Mouse (Mus musculus) thymus, postnatal 25 days (tissue): ENCODE measurements at regions not wholly inside any gene's neighbourhood (a gene's known extent, or its start where the extent isn't known, plus 50 kb on each side); places are given as distances from the start of the nearest gene placed in this dataset.

Experiments used
- DNase-seq: peaks from one replicate; pipeline ENCODE4 v3.0.0; 2022

DNA sequence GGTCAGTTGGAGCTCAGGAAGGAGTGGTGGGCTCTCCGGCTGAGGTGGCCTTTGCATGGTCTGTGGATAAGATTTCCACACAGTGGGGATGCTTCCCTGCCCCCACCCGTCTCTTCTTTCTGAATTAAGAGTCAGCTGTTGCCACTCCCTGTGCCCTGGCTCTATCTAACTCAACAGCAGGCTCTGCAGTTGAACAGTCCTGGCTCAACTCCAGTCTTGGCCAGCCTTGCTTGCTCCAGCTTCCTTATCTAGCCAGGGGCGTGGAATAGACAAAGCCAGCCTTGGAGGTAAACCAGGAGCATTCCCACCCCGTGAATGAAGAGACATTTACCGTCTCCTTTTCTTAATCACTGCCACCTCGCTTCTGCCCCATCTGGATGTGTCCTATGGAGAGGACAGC, 89.7 kb downstream of the Mn1 start:
- no peak for DNase-seq

DNA sequence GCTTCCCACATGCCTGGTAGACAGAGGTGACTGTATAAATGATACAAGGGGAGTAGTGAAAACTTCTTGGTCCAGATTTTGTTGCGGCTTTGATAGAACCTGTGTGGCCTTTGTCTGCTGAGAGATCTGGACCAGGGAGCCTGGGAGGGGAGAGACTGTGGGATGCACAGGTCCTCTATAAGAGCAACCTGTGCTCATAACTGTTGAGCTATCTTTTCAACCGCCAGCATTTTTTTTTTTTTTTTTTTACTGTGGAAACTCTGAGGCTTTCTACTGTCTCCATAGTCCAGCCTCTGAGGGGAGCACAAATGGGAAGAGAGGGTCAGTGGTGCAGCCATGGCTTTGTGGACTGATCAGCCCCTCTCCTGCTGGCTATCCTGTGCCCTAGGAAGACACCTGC, 90.2 kb downstream of the Mn1 start:
- no peak for DNase-seq

DNA sequence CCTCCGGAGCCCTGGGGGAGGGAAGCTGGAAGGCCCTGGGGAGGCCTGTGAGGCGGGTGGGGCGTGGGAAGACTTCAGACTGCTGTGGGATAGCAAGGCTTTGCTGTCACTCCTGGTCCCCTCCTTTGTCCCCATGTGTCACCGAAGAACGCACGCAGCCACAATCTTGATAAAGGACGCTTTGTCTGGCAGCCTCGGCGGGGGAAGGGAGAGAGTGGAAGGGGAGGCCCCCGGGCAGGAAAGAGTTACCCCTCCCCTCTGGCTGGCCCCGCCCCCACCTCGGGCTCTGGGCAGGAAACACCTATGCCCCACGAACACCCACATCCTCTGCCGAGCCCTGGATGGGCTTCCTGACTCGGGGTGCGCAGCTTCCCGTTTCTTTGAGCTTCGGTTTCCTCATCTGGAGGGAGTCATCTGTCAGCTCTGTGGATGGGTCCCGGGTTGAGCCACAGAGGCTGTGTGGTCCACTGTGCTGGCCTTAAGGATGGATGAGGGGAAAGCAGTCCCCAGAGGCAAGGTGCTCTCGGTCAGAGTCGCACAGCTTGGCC, 91.9 kb downstream of the Mn1 start:
- peak; percentile 97 for DNase-seq

DNA sequence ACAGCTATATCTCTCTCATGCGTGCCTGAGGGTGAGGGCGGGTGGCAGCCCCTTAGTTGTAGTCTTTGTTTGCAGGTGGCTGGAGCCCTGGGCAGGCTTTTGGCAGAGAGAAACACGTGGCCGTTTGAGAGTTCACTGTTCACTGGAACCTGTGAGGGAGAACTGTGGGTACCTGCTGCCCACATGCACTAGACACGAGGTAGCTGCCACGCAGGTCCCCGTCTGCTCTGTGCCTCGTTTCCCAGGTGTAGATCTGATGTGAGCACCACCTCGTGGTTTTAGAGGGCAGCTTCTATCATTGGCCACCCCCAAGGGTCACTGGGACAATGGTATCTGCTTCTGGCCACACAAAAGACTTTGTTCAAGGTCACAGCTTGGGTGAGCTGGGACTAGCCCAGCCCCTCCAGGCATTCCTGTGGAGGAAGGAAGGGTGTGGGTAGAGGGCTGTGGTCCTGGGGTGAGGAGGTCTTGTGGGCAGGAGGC, 92.5 kb downstream of the Mn1 start:
- no peak for DNase-seq

DNA sequence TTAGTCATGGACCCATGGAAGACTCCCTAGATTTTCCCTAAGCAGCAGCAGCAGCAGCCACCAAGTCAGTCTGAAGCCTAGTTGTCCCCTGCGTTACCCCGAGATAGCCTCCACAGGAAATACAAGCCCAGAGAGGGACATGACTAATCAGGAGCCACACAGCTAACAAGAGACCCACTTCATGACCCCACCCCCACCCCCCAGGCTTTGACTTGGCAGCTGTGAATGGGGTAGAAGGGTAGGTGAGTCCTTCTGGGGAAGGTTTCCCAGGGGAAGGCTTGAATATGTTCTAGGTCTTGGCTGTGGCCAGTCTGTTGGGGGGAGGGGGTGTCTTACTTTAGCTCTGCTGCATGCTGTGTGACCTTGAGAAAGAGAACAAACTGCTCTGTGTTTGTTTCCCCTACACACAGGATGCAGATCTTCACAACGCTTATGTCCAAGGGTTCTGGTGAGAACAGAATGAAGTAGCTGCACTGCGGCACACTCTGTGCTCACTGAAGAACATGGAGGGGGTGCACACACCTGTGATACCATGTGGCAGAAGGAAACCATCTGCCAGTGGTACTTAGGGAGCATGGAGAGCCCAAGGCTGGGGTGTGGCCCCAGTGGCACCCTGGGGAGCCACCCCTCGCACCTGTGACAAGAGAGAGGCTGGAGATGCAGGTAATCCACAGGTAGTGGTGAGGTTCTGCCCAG, 93.2 kb downstream of the Mn1 start:
- DNase-seq: peak; percentile 62

DNA sequence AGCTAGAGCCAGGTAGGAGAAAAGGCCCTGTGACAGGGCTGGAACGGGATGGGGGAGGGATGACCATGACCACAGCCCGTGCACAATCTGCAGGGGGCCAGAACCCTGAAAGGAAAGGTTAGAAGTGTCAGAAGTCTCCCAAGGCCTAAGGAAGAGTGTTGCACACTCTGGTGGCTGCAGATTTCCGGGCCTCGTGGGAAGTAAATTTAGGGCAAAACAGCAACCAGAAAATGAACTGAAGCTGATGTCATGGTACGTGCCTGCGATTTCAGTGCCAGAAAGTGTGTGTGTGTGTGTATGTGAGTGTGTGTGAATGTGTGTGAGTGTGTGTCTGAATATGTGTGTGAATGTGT, 93.7 kb downstream of the Mn1 start:
- peak; percentile 44 for DNase-seq

DNA sequence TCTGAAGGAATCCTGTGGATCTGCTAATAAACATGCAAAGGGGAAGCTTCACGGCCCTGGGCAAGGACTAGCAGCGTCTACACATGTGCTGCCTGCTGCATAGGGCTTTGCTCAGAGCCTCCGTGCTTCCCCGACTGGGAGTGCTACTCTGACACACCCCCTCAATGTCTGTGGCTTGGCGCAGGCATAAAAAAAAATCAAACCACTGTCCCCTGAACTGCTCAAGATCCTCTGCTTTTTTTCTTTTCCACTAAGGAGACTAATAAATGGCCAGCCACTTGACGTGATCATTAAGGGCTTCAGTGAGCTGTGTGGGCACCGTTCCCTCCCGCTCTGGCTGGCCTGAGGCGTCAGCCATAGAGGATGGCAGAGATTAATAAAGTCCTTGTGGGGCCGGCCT, 94.8 kb downstream of the Mn1 start:
- no peak for DNase-seq

DNA sequence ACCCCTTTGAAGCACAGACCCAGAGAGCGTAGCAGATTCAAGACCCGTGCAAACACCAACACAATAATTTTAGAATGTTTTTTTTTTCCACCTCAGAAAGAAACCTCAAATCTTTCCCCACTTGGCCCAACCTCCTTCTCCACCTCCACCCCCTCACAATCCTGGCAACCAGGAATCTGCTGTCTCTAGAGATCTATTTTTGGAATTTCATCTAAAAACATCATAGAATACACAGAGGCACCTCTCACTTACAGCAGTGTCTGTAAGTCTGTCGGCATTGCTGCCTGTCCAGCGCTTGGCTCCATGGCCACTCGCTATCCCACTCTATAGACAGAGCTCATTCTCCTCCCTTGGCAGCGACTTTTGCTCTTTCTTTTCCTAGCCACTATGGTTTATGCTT, 96.8 kb downstream of the Mn1 start:
- no peak for DNase-seq

DNA sequence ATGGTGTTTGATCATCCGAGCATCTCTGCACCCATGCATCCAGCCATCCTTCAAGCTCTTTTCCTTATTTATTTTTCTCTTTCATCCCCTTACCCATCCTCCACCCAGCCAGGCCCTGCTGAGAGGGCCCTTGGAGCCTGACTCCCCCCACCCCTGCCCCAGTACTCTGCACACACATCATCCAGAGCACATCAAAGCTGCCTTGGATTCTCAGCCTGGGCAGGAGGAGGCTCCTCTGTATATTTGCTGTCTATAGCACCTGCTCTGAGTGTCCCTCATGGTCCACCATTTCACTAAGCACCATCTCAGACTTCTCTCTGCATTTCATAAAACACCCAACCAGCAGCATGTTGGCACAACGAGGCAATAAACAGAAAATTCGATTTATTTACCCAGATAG, 101.9 kb downstream of the Mn1 start:
- DNase-seq: no peak

DNA sequence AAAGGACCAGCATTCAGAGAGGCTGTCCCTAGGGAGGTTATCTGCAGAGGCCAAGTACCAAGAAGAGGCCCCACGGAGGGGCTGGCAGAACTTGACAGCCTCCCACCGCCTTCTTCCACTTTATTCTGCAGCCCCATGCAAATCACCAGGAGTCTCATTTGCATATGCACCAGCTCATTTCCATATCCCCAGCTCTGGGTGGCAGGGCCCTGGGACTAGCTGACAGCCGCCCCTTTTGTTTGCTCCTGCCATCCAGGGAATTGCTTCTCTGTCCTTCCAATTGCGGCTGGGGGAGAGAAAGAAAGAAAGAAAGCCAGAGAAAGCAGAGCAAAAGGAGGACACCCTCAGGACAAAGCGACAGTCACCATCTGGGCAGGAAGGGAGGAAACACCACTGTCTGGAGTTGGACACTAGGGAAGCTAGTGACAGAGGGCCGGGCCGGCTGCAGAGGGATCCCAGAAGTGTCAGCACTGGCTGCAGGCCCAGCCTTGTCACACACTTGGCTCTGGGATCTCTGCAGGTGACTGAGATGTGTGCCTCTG, 102.4 kb downstream of the Mn1 start:
- DNase-seq: no peak

DNA sequence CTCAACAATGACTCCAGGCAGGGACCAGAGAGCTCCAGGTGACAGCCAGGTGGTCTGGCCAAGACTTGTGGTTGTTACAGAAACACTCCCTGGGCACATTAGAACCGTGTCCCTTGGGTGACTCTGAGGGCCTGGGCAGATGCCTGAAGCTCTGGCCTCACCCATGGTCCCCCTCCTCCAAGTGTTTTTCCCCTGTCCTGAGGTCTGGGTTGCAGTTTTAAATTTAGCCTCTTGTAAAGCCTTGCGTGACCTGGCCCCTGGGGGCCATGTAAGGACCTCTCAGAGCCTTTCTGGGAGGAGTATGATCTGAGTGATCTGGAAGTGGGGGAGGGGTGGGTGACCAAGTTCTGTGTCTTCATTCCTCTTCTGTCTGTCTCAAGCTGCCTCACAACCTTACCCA, 104.7 kb downstream of the Mn1 start:
- no peak for DNase-seq

DNA sequence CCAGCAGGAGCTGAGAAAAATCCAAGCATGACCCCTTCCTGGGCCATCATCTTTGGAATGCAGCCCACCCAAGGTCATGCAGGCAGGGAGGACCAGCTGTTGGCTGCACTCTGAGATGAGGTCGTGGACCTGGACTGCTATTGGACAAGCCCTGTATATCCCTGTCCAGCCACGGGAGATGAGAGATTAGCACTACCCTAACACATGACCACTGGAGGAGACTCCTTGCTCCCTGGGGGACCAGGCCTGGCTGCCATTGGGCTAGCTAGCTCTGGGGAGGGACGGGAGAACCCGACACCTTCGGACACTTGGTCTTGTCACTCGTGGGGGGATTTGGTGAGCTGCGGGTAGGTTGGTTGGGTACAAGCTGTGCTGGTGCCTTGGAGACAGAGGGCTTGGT, 105.4 kb downstream of the Mn1 start:
- no peak for DNase-seq

DNA sequence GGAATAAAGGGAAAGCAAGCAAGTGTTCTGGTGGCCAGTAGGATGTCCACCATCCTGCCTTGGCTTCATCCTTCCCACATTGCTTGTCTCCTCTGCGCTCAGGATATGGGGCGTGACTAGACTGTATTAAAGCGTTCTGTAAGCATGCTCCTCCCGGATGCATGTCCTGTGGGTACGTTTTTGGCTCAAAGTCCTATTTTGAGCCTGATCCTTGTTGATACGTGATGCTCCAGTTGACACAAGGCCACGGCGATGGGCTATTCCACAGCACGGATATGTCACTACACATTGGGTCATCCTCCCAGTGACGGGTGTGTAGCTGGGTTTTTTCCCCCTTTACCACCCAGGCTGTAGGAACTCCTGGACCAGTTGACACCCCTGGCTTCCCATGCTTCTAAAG, 110.6 kb downstream of the Mn1 start:
- no peak for DNase-seq

DNA sequence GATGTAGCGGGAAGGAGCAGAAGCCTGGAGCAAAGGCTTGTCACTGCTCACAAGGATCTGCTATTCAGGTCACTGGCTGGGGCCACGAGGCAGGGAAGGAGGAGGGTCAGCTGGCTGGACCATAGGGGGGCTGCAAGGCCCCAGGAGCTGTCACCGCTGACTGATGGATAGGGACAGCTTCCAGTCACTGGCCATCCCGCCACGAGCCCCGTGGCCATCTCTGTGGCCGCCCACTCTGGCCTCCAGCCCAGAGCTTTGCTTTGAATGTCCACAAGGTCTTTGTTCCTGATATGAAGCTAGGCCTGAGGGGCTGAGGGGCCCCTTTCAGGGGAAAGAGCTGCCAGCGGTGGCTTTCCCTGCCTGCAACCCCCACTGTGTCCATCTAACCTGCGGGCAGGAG, 111.9 kb downstream of the Mn1 start:
- DNase-seq: no peak

DNA sequence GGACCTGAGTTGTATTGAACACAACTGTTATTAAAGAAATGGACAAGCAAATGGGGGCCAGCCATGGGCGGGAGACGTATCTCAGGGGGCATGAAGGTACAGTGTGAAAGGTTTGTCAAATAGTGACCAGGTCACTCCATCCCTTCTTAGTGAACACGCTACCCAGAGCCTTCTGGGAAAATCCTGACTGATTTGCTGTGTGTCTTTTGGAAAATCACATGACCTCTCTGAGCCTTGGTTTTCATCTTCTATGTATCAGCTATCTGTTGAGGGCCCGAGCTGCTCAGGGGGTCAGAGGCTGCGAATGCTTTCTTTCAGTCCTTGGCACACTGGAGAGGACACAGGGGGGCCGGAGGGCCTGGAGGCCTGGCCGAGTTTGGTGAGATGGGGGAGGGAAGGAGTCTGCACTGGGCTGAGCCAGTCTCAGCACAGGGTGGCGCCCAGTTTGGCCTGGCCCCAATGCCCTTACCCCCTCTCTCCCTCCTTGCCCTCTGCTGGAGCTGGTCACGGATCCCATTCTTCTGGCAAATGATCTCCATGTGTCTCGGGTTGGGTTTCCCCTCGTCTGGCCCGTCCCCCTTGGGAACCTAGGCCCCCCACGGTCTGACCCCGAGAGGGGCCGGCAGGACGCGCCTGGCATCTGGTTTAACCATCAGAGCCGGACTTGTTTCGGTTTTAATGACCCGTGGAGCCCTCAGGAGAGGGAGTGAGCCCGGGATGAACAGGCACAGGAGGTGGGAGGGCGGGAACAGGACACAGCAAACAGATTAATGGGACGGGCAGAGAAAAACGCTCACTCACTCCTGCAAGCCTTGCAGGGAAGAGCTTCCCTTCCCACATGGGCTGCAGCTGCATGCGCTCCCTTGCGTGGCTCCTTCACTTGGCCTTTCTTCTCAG, 113.7 kb downstream of the Mn1 start:
- DNase-seq: no peak

DNA sequence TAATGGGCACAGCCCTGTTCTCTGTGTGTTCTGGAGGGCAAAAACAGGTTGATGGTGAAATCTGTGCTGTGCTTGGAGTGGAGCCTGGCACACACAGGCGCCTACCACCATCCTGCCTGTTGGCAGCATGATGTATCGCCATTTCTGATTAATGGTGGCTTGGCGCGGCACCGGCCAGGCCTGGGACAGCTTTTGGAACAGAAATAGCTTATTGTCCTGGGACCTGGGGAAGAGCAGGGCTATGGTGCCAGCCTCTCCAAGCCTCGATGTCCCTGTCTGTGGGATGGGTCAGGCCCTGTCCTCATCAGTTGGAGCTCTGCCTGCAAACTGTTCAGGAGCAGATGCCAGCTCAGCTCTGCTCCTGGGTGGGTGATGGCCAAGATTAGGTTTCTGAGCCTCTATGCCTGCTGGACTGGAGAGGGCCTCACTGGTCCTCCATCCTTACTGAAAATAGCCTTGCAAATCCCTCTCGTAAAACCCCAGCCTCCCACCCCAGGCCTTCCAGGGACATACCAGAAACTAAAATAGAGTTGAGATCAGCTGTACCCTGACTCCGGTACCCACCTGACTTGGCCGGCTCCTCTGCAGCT, 115.4 kb downstream of the Mn1 start:
- no peak for DNase-seq

DNA sequence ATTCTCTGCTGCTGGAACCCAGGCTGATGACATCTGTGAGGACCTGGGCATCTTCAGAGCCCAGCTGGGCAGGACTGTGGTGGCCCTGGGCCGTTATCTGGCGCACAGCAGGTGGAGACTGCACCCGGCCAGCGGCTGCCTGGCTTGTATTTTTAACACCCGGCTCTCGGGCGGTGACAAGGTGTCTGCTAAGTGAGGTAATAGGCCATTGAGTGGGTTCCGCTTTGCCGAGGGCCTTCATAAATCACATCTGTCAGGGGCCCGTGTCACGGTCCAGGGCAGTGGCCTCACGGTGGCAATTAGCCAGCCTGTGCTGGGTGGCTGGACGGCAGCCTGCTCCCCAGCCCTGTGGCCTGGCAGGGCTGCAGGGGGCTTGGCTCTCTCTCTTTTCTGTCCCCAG, 118.8 kb downstream of the Mn1 start:
- no peak for DNase-seq

DNA sequence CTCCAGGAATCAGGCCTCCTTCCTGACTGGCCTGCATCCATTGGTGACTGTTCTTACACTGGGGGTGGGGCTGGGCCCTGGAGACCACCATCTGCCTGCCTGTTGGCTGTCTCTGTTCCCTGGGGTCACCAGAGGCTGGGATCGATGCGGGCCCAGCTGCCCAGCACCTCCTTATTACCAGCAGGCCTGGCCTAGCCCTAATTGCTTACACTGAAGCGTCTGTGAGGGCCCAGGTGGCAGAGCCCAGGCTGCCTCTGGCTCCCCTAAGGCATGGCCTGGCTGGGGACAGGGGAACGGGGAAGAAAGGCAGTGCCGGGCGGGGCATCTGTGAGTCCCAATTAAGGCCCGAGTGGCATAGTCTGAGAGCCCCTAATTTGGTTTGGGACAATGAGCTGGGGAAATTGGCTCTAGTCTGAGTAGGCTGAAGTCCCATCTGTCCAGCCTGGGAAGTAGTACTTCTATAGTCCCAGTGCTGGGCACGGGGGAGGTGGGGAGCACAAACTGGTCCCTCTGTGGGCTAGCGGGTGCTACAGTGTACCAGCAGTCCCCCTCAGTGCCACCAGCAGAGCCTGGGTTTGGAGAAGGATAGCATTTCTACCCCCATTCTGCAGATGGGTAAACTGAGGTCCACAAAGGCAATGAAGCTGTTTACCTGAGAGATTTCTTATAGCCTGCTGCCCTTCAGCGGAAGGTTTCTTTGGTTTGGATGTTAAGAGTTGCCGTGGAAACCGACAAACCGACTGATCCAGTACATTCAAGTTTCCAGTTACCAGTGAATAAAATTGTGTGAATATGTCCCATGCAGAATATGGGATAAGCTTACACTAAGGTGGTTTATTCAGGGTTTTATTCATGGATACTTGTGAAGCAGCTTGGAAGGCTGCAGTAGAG, 121.6 kb downstream of the Mn1 start:
- DNase-seq: no peak

DNA sequence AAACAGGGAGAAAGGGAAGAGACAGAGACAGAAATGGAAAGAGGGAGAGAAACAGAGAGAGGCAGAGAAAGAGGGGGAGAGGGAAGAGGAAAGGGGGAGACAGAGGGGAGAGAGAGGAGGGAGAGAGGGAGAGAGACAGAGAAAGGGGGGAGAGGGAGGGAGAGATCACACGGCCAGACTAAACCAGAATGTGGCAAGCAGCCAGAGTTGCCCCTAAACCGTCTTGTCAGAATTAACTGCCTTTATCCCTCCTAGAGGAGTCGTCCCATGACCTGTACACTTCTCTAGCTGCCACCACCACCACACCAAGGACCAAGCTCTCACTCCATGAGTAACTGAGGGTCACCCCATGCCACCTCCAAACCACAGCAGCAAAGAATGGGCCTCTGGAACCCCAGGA, 123.3 kb downstream of the Mn1 start:
- no peak for DNase-seq

DNA sequence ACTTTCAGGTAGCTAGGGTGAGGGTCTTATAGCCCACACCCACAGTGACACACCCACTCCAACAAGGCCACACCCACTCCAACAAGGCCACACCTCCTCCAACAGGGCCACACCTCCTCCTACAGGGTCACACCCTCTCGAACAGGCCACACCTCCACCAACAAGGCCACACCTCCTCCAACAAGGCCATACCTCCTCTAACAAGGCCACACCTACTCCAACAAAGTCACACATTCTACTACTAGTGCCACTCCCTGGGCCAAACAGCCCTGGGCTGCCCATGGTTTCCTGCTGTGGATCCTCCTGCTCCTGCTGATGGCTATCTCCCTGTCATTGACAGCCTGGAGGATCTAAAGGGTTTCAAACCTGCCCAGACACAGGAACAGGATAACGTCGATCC, 124.9 kb downstream of the Mn1 start:
- no peak for DNase-seq

DNA sequence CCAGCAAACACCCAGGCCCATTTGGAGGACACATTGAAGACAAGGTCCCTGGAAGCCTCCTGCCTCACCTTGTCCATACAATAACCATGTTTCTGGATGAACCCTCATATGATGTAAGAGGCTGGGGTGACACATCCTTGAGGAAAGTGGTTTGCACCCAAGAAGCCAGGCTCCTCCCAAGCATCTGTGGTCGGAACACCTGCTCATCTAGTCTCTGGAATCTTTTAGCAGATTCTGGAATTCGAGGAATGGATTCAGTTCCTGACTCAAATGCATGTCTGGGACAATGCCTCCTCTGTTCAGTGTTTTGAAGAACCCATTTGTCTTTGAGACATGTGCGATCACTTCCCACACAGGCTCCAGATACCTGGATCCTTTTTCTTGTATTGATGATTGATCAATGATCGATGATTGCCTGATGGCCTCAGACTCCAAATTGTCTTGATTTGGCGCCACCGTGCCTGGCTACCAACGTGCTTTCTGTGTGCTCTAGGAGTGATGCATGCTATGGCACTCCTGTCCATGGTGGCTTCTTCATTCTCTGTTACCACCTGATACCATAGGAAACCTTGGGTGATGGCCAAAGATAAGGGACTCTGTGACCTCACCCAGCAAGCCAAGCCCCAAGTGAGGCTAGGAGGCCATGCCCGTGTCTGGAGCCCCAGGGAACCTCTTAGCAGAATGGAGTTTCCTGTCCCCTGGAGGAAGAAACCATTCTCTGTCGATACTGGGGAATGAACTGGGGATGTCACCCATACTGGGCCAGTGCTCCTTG, 126.7 kb downstream of the Mn1 start:
- DNase-seq: no peak
